8 mouse cellular contexts compared by ENCODE assay signal in genomic region chr13:103096346-103097150, GRCm38 (mm10).
DNase-seq lines count a peak whose midpoint lies in the region; ATAC-seq lines count a peak whose summit lies in the region.

No protein-coding gene starts in this region.

- peak overlapping the region; percentile 57 for H3K4me3 ChIP-seq in forebrain, embryonic 10.5 days
- peak overlapping the region; percentile 67 for H3K4me3 ChIP-seq in heart, embryonic 13.5 days
- peak overlapping the region; percentile 56 for H3K4me3 ChIP-seq in kidney, embryonic 16.5 days (ENCODE audit: low read length)
- H3K4me3 ChIP-seq in limb, embryonic 13.5 days: peak overlapping the region; percentile 50
- peak overlapping the region; percentile 45 for H3K4me3 ChIP-seq in midbrain, embryonic 12.5 days
- H3K4me3 ChIP-seq in stomach, embryonic 14.5 days (ENCODE audit: low read depth, low read length): peak overlapping the region; percentile 32

- 8% methylated on average over 28 of the region's 28 CpGs for WGBS in forebrain, embryonic 10.5 days
- 2% methylated on average over 28 of the region's 28 CpGs for WGBS in heart, embryonic 13.5 days
- 4% methylated on average over 28 of the region's 28 CpGs for WGBS in kidney, embryonic 16.5 days
- 5% methylated on average over 28 of the region's 28 CpGs for WGBS in limb, embryonic 13.5 days
- 6% methylated on average over 28 of the region's 28 CpGs for WGBS in midbrain, embryonic 12.5 days
- 5% methylated on average over 28 of the region's 28 CpGs for WGBS in stomach, embryonic 14.5 days

- no peaks in the 10 kb centered on the region for H3K36me3 ChIP-seq in forebrain, embryonic 10.5 days (replicated peaks)
- H3K36me3 ChIP-seq in heart, embryonic 13.5 days: no peaks in the 10 kb centered on the region
- no peaks in the 10 kb centered on the region for H3K36me3 ChIP-seq in kidney, embryonic 16.5 days (ENCODE audit: insufficient read depth, low read length)
- no peaks in the 10 kb centered on the region for H3K36me3 ChIP-seq in limb, embryonic 13.5 days
- H3K36me3 ChIP-seq in midbrain, embryonic 12.5 days: no peaks in the 10 kb centered on the region
- H3K36me3 ChIP-seq in stomach, embryonic 14.5 days (ENCODE audit: control insufficient read depth, insufficient read depth, low read length): no peaks in the 10 kb centered on the region

- H3K9ac ChIP-seq in heart, embryonic 13.5 days: peak overlapping the region; percentile 85
- H3K9ac ChIP-seq in kidney, embryonic 16.5 days (replicated peaks; ENCODE audit: low read length): peak overlapping the region; percentile 58
- H3K9ac ChIP-seq in limb, embryonic 13.5 days: peak overlapping the region; percentile 58
- H3K9ac ChIP-seq in midbrain, embryonic 12.5 days (replicated peaks): 0 out of 2 replicates have a peak overlapping the region, but pooled peaks have one; percentile 28
- no peak overlapping the region for H3K9ac ChIP-seq in stomach, embryonic 14.5 days (replicated peaks; ENCODE audit: low read depth, low read length)

- H3K9me3 ChIP-seq in forebrain, embryonic 10.5 days: no peaks in the 10 kb centered on the region
- no peaks in the 10 kb centered on the region for H3K9me3 ChIP-seq in heart, embryonic 13.5 days
- H3K9me3 ChIP-seq in kidney, embryonic 16.5 days (ENCODE audit: low read length): no peaks in the 10 kb centered on the region
- H3K9me3 ChIP-seq in limb, embryonic 13.5 days: no peaks in the 10 kb centered on the region
- no peaks in the 10 kb centered on the region for H3K9me3 ChIP-seq in midbrain, embryonic 12.5 days
- no peaks in the 10 kb centered on the region for H3K9me3 ChIP-seq in stomach, embryonic 14.5 days (ENCODE audit: control insufficient read depth, low read depth, low read length)

- peaks cover 16% of the 10 kb centered on the region for H3K4me1 ChIP-seq in forebrain, embryonic 10.5 days
- peaks cover 54% of the 10 kb centered on the region for H3K4me1 ChIP-seq in heart, embryonic 13.5 days
- peaks cover 3% of the 10 kb centered on the region; the same call in 1 of the 2 replicates for H3K4me1 ChIP-seq in kidney, embryonic 16.5 days (ENCODE audit: insufficient read depth, low read length)
- H3K4me1 ChIP-seq in limb, embryonic 13.5 days: peaks cover 22% of the 10 kb centered on the region
- H3K4me1 ChIP-seq in midbrain, embryonic 12.5 days: peaks cover 14% of the 10 kb centered on the region
- peaks cover 4% of the 10 kb centered on the region; the same call in 1 of the 2 replicates for H3K4me1 ChIP-seq in stomach, embryonic 14.5 days (ENCODE audit: control insufficient read depth, insufficient read depth, low read length)

- peak overlapping the region; percentile 82 for H3K4me2 ChIP-seq in heart, embryonic 13.5 days
- peak overlapping the region; percentile 88 for H3K4me2 ChIP-seq in kidney, embryonic 16.5 days (replicated peaks; ENCODE audit: low read depth, low read length)
- H3K4me2 ChIP-seq in limb, embryonic 13.5 days (replicated peaks): peak overlapping the region; percentile 81
- H3K4me2 ChIP-seq in midbrain, embryonic 12.5 days (replicated peaks): peak overlapping the region; percentile 75
- H3K4me2 ChIP-seq in stomach, embryonic 14.5 days (replicated peaks; ENCODE audit: low read depth, low read length): peak overlapping the region; percentile 53

- DNase-seq in thymus, postnatal 0 days (ENCODE audit: low spot score): peak; percentile 61
- no peak for DNase-seq in thymus, adult 18-20 months
- peak; percentile 58 for DNase-seq in forebrain, embryonic 10.5 days (ENCODE audit: extremely low spot score, low spot score)

- peak; percentile 58; the same call in 1 of the 2 replicates for ATAC-seq in heart, embryonic 13.5 days (ENCODE audit: extremely low read depth, insufficient number of reproducible peaks, low FRiP score, low TSS enrichment)
- peak; percentile 89 for ATAC-seq in kidney, embryonic 16.5 days (ENCODE audit: low FRiP score, low TSS enrichment)
- ATAC-seq in limb, embryonic 13.5 days (ENCODE audit: low FRiP score, low read depth): peak; percentile 94
- ATAC-seq in midbrain, embryonic 12.5 days (ENCODE audit: low FRiP score, low read depth): peak; percentile 97
- ATAC-seq in stomach, embryonic 14.5 days (ENCODE audit: insufficient number of reproducible peaks, insufficient read depth, low FRiP score, low read depth): peak; percentile 81; the same call in 1 of the 2 replicates

- peaks cover 30% of the 10 kb centered on the region for H3K27me3 ChIP-seq in forebrain, embryonic 10.5 days (ENCODE audit: poor library complexity, severe bottlenecking)
- H3K27me3 ChIP-seq in heart, embryonic 13.5 days (replicated peaks): no peaks in the 10 kb centered on the region
- peaks cover 3% of the 10 kb centered on the region; the same call in 1 of the 2 replicates for H3K27me3 ChIP-seq in kidney, embryonic 16.5 days (ENCODE audit: insufficient read depth, low read length)
- peaks cover 28% of the 10 kb centered on the region for H3K27me3 ChIP-seq in limb, embryonic 13.5 days
- H3K27me3 ChIP-seq in midbrain, embryonic 12.5 days: peaks cover 23% of the 10 kb centered on the region; the same call in 1 of the 2 replicates
- H3K27me3 ChIP-seq in stomach, embryonic 14.5 days (ENCODE audit: control insufficient read depth, insufficient read depth, low read length): no peaks in the 10 kb centered on the region

- 0 out of 2 replicates have a peak overlapping the region, but pooled peaks have one; percentile 48 for H3K27ac ChIP-seq in forebrain, embryonic 10.5 days
- peak overlapping the region; percentile 96 for H3K27ac ChIP-seq in heart, embryonic 13.5 days (replicated peaks)
- H3K27ac ChIP-seq in kidney, embryonic 16.5 days (ENCODE audit: low read length): no peak overlapping the region
- no peak overlapping the region for H3K27ac ChIP-seq in limb, embryonic 13.5 days
- no peak overlapping the region for H3K27ac ChIP-seq in midbrain, embryonic 12.5 days (replicated peaks)
- H3K27ac ChIP-seq in stomach, embryonic 14.5 days (ENCODE audit: low read length): no peak overlapping the region

Comparison
In these comparisons a context has a peak if more than half of its experiments do, and no peak if none do; other contexts are left out.
1. DNase-seq: peak in thymus, postnatal 0 days (single experiment) and forebrain, embryonic 10.5 days (single experiment); none in thymus, adult 18-20 months (0 of 2).
2. H3K27ac ChIP-seq: peak in forebrain, embryonic 10.5 days (single experiment) and heart, embryonic 13.5 days (single experiment); none in kidney, embryonic 16.5 days (single experiment), limb, embryonic 13.5 days (single experiment), midbrain, embryonic 12.5 days (single experiment) and stomach, embryonic 14.5 days (single experiment).
3. Peak in every context shown above with its lines, with median percentiles within 50 percentile points of each other: H3K4me3 ChIP-seq, ATAC-seq and H3K4me2 ChIP-seq.